Mouse (Mus musculus) gastrocnemius, adult 2 months (tissue): Measurements from ENCODE around the gene Unc119b. TPM values are rescaled to one million over a fixed set of nuclear protein-coding genes. Genes with fewer than 3 reads are reported as not detected.
"Not testable (repeated sequence)": the region's sequence is repeated elsewhere in the genome, so short reads cannot be mapped to it uniquely, and the experiment has no call there.

Source experiments
- DNase-seq: peaks from one replicate; pipeline ENCODE4 v3.0.0; 2022
- H3K27ac ChIP-seq: fragments of 200-600 bp; 2 replicates; pipeline ENCODE4 v1.8.1; 2022; ENCODE audit warnings: mild to moderate bottlenecking
- H3K4me3 ChIP-seq: fragments of 200-600 bp; 2 replicates; pipeline ENCODE4 v1.8.1; 2022; ENCODE audit warnings: mild to moderate bottlenecking, moderate library complexity
- CTCF ChIP-seq: fragments of 200-600 bp; IDR thresholded peaks from 2 replicates; pipeline ENCODE4 v1.8.1; 2022; ENCODE audit warnings: antibody characterized with exemption, mild to moderate bottlenecking, moderate library complexity
- intact Hi-C: fragments of 180-260 bp; cut with DNase I; formaldehyde crosslinking; loops from one replicate; pipeline ENCODE4 v1.15.1; 2025
- total RNA-seq, 2 experiments: library from RNA; stranded (reverse); gene quantifications; 2 replicates each; pipeline ENCODE4 v1.2.3; 2021

Unc119b gene
- total RNA-seq, 2 experiments from 2014 or later, result 11.8 to 15.7 TPM

DNA sequence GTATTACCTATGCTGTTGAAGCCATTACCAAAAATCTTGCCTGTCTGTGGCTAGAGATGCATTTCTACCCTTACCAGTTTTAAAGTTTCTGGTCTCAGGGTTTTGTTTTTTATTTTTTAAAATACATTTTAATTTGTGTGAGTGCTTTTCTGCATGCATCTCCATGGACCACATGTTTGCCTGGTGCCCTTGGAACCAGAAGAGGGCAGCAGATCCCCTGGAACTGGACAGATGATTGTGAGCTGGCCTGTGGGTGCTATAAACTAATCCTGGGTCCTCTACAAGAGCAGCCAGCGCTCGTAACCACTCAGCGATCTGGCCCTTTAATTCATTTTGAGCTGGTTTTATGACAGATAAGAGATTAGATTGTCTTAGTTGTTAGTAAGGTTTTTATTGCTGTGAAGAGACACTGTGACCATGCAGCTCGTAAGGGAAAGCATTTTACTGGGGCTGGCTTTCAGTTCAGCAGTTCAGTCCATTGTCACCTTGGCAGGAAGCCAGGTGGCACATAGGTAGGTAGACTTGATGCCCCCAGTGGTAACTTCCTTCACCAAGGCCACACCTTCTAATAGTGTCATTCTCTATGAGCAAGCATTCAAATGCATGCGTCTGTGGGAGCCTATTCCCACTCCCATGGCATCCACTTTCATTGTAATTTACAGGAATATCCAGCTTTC is 45.0 kb downstream of the Unc119b start:
- TF ChIP-seq CTCF, result peak; percentile 33
- no peak for DNase-seq
- intact Hi-C loops, result no loop called here
- H3K27ac ChIP-seq, result no peak overlapping the region
- H3K4me3 ChIP-seq, result no peak overlapping the region

DNA sequence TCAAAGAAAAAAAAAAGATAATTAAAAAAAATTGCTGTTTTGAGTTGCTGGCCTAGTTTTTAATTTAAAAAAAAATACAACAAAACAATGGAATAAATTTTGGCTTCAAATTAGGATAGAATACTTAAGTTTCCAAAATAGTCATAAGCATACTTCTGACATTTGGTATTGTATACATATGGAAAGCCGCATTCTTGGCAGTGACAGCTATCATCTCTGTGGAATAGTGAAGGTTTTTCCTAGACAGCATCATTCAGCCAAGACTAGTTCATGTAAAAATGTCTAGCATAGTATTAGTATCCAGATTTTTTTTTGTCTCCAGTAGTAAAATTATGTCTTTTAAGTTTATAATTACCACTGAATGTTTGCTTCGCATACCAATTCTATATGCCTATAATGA is 49.1 kb downstream of the Unc119b start:
- TF ChIP-seq CTCF, result no peak
- DNase-seq, result no peak
- Histone ChIP-seq H3K27ac (no peak overlapping the region), H3K4me3 (no peak overlapping the region)
- intact Hi-C loops, result no loop called here

DNA sequence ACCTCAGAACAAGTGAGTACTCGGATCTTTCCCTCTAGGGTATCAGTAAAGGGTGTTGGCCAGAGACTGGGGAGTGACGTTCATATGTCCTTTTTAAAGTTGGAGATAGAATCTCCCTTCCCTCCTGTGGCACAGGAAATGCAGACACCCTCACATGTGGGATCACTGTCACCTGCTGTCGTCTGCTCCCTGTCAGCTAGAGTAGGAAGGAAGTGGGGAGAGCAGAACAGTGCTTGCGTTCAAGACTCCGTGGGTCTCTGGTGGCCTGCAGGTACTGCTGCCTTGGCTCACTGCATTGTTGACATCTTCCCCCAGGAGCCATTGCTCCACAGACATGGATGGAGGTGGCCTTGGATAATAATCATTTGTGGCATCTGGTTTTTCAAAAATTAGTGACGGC is 51.3 kb downstream of the Unc119b start:
- no peak for DNase-seq
- intact Hi-C loops, result no loop called here
- no peak overlapping the region for H3K27ac ChIP-seq
- H3K4me3 ChIP-seq, result no peak overlapping the region
- TF ChIP-seq CTCF, result no peak

DNA sequence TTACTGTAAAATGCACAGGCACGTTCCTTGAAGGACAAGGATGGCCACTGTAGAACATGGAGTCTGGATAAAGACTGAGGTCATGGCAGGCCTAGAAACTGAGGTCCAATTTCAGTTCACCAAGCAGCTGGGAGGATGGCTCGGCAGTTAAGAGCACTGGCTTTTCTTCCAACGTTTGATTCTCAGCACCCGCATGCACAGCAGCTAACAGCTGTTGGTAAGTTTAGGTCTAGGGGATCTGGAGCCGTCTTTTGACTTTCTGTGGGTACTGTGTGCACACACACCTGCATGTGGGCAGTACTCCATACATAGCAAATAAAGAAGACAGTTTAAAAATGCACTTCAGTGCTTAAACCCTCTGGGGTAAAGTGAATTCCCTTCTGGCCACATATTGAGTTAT is 53.1 kb downstream of the Unc119b start:
- intact Hi-C loops, result no loop called here
- TF ChIP-seq CTCF, result no peak
- no peak for DNase-seq

DNA sequence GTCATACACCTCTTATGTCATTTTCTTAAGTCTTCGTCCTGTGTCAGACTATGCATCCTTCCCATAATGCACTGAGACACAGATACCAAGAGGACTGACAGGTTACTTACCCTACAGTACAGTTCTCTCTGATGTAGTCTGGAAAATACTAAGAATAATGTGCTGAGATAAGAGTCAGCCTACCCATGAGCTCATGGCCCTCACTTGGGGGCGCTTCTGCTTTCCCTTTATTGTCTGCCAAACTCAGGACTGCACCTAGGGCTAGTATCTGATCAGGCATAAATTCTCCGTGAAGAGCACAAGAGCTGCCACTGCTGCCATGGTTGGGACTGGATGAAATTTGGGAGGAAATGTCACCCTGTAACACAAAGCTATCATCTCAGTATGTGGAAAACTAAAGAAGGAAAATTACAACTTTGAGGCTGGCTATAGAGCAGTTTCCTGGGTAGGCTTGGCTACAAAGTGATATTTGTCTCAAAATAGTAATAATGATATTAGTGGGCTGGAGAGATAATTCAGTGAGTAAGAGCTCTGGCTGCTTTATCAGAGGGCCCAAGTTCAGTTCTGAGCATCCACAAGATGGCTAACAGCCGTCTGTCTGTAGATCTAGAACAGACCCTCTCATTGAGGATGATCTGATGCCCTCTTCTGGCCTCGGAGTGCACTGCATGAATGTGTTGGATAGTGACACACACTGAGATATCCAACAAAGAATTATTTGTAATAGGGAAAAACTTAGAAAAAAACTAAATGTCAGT is 58.5 kb downstream of the Unc119b start:
- peak; percentile 76 for DNase-seq
- Histone ChIP-seq H3K4me3 (no peak overlapping the region), H3K27ac (no peak overlapping the region)
- TF ChIP-seq CTCF, result peak; percentile 88
- intact Hi-C loops, result loop anchor here (1.0 kb wide), 1 partner anchor 97 kb away; no protein-coding TSS in a partner anchor

More for the DNA sequence above, 53.1 kb downstream of the Unc119b start:
- Histone ChIP-seq H3K27ac (no peak overlapping the region), H3K4me3 (no peak overlapping the region)

DNA sequence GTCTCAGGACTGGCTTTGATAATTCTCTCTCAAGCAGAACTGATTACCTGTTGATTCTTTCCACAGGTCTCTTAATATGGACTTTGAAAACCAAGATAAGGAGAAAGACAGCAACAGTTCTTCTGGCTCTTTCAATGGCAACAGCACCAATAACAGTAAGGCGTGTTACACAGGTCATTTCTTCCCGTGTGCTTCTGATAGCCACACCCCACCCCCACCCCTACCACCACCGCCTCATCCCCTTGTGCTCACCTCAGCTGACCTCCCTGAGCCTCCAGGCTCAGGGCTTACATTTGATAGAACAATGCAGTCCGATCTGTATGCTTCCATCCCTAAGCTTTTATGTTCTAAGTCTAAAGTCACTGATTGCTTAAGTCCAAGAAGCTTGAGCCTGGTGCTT is 60.0 kb downstream of the Unc119b start:
- TF ChIP-seq CTCF, result no peak
- Histone ChIP-seq H3K27ac (no peak overlapping the region), H3K4me3 (no peak overlapping the region)
- no peak for DNase-seq
- intact Hi-C loops, result loop anchor here (5.0 kb wide), 1 partner anchor 42 kb away; no protein-coding TSS in a partner anchor

DNA sequence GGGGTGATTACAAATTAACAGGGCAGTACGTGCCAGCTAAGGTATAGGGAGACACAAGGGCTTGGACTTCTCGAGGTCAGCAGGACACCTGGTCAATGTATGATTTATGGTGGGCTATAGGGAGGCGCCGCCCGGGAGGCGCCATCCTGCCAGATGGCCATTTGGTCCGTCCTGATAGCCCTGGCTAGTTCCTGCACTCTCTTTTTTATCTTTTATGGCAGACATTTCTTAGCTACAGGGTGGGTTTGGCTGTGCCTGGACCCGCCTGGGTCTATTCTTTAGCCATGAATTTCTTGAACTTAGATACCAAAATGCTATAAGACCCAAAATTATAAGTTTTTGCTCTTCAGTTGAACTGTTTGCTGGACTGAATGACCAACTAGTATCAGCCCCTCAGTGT is 61.5 kb downstream of the Unc119b start:
- not testable (repeated sequence) for DNase-seq, H3K4me3 ChIP-seq, H3K27ac ChIP-seq
- intact Hi-C loops, result loop anchor here (5.0 kb wide), 1 partner anchor 41 kb away; no protein-coding TSS in a partner anchor

Other genes starting within 250 kb of the Unc119b start
- 1 to 10 TPM; 1.1 to 2.0 TPM for gene Oasl2, start 238.0 kb downstream of the Unc119b start, total RNA-seq
- under 1 TPM in 1 of 2 experiments, not detected in 1; 0.64 TPM for gene Oasl1, start 211.7 kb downstream of the Unc119b start, total RNA-seq
- 10 to 100 TPM; 24.7 to 26.6 TPM for gene 2210016L21Rik, start 192.8 kb downstream of the Unc119b start, total RNA-seq
- gene Hnf1a, start 163.9 kb downstream of the Unc119b start, total RNA-seq, result not detected
- gene Sppl3, start 123.8 kb downstream of the Unc119b start, total RNA-seq, result 10 to 100 TPM; 20.1 to 20.8 TPM
- gene Gm10401, start 36.7 kb downstream of the Unc119b start, total RNA-seq, result not detected
- 10 to 100 TPM; 49.9 to 81.7 TPM for gene Acads, start 15.6 kb downstream of the Unc119b start, total RNA-seq
- 100 to 1,000 TPM; 138 to 200 TPM for gene Mlec, start 23.2 kb upstream of the Unc119b start, total RNA-seq
- 1 to 10 TPM in 1 of 2 experiments, under 1 TPM in 1; 0.79 to 1.5 TPM for gene Cabp1, start 59.4 kb upstream of the Unc119b start, total RNA-seq
- 10 to 100 TPM; 27.8 to 51.7 TPM for gene Pop5, start 100.9 kb upstream of the Unc119b start, total RNA-seq
- 100 to 1,000 TPM; 269 to 274 TPM for gene Rnf10, start 137.9 kb upstream of the Unc119b start, total RNA-seq
- 100 to 1,000 TPM in 1 of 2 experiments, 10 to 100 TPM in 1; 63.8 to 112 TPM for gene Coq5, start 144.7 kb upstream of the Unc119b start, total RNA-seq
- gene Dynll1, start 166.0 kb upstream of the Unc119b start, total RNA-seq, result 100 to 1,000 TPM in 1 of 2 experiments, 10 to 100 TPM in 1; 48.4 to 115 TPM
- 10 to 100 TPM in 1 of 2 experiments, 1 to 10 TPM in 1; 9.3 to 12.1 TPM for gene Srsf9, start 192.2 kb upstream of the Unc119b start, total RNA-seq
- 10 to 100 TPM; 22.2 to 28.0 TPM for gene Gatc, start 206.2 kb upstream of the Unc119b start, total RNA-seq
- 10 to 100 TPM; 19.1 to 20.3 TPM for gene Triap1, start 206.2 kb upstream of the Unc119b start, total RNA-seq
- 10 to 100 TPM; 38.7 to 60.9 TPM for gene Cox6a1, start 214.0 kb upstream of the Unc119b start, total RNA-seq